8 mouse cellular contexts compared by ENCODE assay signal in the genomic region with DNA sequence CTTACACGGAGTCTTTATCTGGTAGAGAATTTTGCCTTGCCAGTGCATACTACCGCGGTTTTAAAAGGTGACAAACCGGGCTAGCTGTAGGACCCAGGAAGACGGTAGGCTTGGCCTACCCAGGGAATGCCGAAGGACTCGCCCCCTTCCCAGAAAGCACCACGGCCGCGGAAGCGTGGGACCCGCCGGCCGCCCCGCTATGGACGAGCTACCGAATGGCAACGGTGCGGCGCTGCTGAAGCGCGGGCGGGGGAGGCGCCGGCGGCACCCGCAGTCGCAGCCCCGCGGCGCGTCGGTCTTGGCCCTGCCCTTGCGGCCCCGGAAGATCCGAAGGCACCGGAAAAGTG. TPM values are rescaled to one million over a fixed set of nuclear protein-coding genes. Genes with fewer than 3 reads are reported as not detected.
DNase-seq lines count a peak whose midpoint lies in the region; ATAC-seq and TF ChIP-seq lines count a peak whose summit lies in the region.

A gene (plus strand): TSS at position 116 of the 347 bp plus-strand sequence.

- peak within 1 kb of the TSS; percentile 92 for H3K9ac ChIP-seq in forebrain, embryonic 13.5 days
- H3K9ac ChIP-seq in liver, postnatal 0 days (replicated peaks), result peak within 1 kb of the TSS; percentile 79
- peak within 1 kb of the TSS; percentile 86 for H3K9ac ChIP-seq in neural tube, embryonic 14.5 days (replicated peaks; ENCODE audit: low read depth, low read length)

- no peak for TF ChIP-seq CTCF in E14TG2a.4 (conservative IDR thresholded peaks at IDR 0.05; ENCODE audit: low read length)
- no peak for TF ChIP-seq CTCF in liver, postnatal 0 days (IDR thresholded peaks at IDR 0.05; ENCODE audit: low read depth)

- peak within 1 kb of the TSS; percentile 88 for H3K27ac ChIP-seq in forebrain, embryonic 13.5 days
- H3K27ac ChIP-seq in liver, postnatal 0 days (ENCODE audit: low read depth), result peak within 1 kb of the TSS; percentile 88
- peak within 1 kb of the TSS; percentile 81 for H3K27ac ChIP-seq in neural tube, embryonic 14.5 days (ENCODE audit: low read depth, low read length)

- intact Hi-C loops in heart, postnatal 10 days (cut with DNase I), result no loop called here

- TF ChIP-seq EP300 in liver, postnatal 0 days (IDR thresholded peaks at IDR 0.05; ENCODE audit: low read depth), result no peak

- H3K36me3 ChIP-seq in E14TG2a.4 (ENCODE audit: insufficient read depth, low read length), result peaks cover 25% of the 10 kb centered on the region
- H3K36me3 ChIP-seq in forebrain, embryonic 13.5 days (ENCODE audit: poor library complexity, severe bottlenecking), result peaks cover 15% of the 10 kb centered on the region
- no peaks in the 10 kb centered on the region for H3K36me3 ChIP-seq in liver, postnatal 0 days (replicated peaks; ENCODE audit: insufficient read depth, low read length)
- no peaks in the 10 kb centered on the region for H3K36me3 ChIP-seq in neural tube, embryonic 14.5 days (ENCODE audit: control insufficient read depth, insufficient read depth, low read length)

- peaks cover 49% of the 10 kb centered on the region for H3K4me1 ChIP-seq in E14TG2a.4 (replicated peaks; ENCODE audit: low read depth, low read length)
- peaks cover 33% of the 10 kb centered on the region for H3K4me1 ChIP-seq in forebrain, embryonic 13.5 days
- peaks cover 35% of the 10 kb centered on the region for H3K4me1 ChIP-seq in liver, postnatal 0 days (ENCODE audit: insufficient read depth)
- peaks cover 12% of the 10 kb centered on the region for H3K4me1 ChIP-seq in neural tube, embryonic 14.5 days (ENCODE audit: control insufficient read depth, insufficient read depth, low read length)

- DNase-seq in heart, postnatal 10 days, result peak; percentile 87 to 90
- DNase-seq in large intestine, adult 2 months (ENCODE audit: low read depth, low spot score), result peak; percentile 74
- peak; percentile 87 for DNase-seq in liver, postnatal 0 days
- peak; percentile 89 for DNase-seq in testis, postnatal 14 days (ENCODE audit: low spot score)

- peak within 1 kb of the TSS; percentile 91 for H3K4me2 ChIP-seq in forebrain, embryonic 13.5 days
- peak within 1 kb of the TSS; percentile 98 for H3K4me2 ChIP-seq in liver, postnatal 0 days (ENCODE audit: low read depth, low read length)
- H3K4me2 ChIP-seq in neural tube, embryonic 14.5 days (ENCODE audit: low read depth, low read length), result peak within 1 kb of the TSS; percentile 90

- peak within 1 kb of the TSS; percentile 94 for H3K4me3 ChIP-seq in E14TG2a.4 (replicated peaks; ENCODE audit: low read length)
- peak within 1 kb of the TSS; percentile 91 for H3K4me3 ChIP-seq in forebrain, embryonic 13.5 days
- H3K4me3 ChIP-seq in liver, postnatal 0 days (ENCODE audit: low read depth, low read length), result peak within 1 kb of the TSS; percentile 77
- H3K4me3 ChIP-seq in neural tube, embryonic 14.5 days (ENCODE audit: low read depth, low read length), result peak within 1 kb of the TSS; percentile 82

- peaks cover 15% of the 10 kb centered on the region for H3K27me3 ChIP-seq in E14TG2a.4 (ENCODE audit: insufficient read depth, low read length)
- H3K27me3 ChIP-seq in forebrain, embryonic 13.5 days, result no peaks in the 10 kb centered on the region
- H3K27me3 ChIP-seq in liver, postnatal 0 days (ENCODE audit: insufficient read depth, low read length), result no peaks in the 10 kb centered on the region
- no peaks in the 10 kb centered on the region for H3K27me3 ChIP-seq in neural tube, embryonic 14.5 days (ENCODE audit: control insufficient read depth, insufficient read depth, low read length)

- 0% methylated on average over 37 of the region's 37 CpGs for WGBS in forebrain, embryonic 13.5 days
- under 1% methylated on average over 37 of the region's 37 CpGs for WGBS in large intestine, adult 2 months
- under 1% methylated on average over 36 of the region's 37 CpGs for WGBS in liver, postnatal 0 days (ENCODE audit: insufficient replicate concordance)
- WGBS in neural tube, embryonic 14.5 days, result under 1% methylated on average over 36 of the region's 37 CpGs

- ATAC-seq in cerebellum, adult (ENCODE audit: insufficient number of reproducible peaks, low FRiP score, low TSS enrichment), result peak; percentile 93
- ATAC-seq in forebrain, embryonic 13.5 days, result peak; percentile 96
- ATAC-seq in liver, postnatal 0 days, result peak; percentile 89
- ATAC-seq in neural tube, embryonic 14.5 days (ENCODE audit: low read depth), result peak; percentile 96

- H3K9me3 ChIP-seq in E14TG2a.4 (ENCODE audit: low read length), result no peaks in the 10 kb centered on the region
- H3K9me3 ChIP-seq in forebrain, embryonic 13.5 days (replicated peaks), result no peaks in the 10 kb centered on the region
- no peaks in the 10 kb centered on the region for H3K9me3 ChIP-seq in liver, postnatal 0 days (ENCODE audit: low read length)
- H3K9me3 ChIP-seq in neural tube, embryonic 14.5 days (ENCODE audit: control insufficient read depth, low read length), result no peaks in the 10 kb centered on the region

RNA-seq across cellular contexts. Expression of the gene that starts here (rescaled TPM):
- 8.6 and 9.4 TPM in 2 replicates for polyA plus RNA-seq in forebrain, embryonic 13.5 days (2015; fragmentation: Nextera tagmentation; extraction: Ambion mirVana)
- total RNA-seq in heart, postnatal 10 days (2021), result 1 to 10 TPM; 7.2 to 7.7 TPM
- polyA plus RNA-seq in large intestine, adult 2 months (2012; rRNA removed), result 10.8 and 13.6 TPM in 2 replicates
- polyA plus RNA-seq in liver, postnatal 0 days (2015; fragmentation: Nextera tagmentation; extraction: Ambion mirVana), result 6.2 and 8.1 TPM in 2 replicates
- polyA plus RNA-seq in neural tube, embryonic 14.5 days (2014; fragmentation: Nextera tagmentation; extraction: Ambion mirVana), result 10.5 and 12.6 TPM in 2 replicates

Comparison
In these comparisons a context has a peak if more than half of its experiments do, and no peak if none do; other contexts are left out.
1. Peak in every context shown above with its lines: DNase-seq, ATAC-seq, H3K4me3 ChIP-seq and H3K27ac ChIP-seq.